ENCODE assay signal across 9 mouse cellular contexts in the genomic region with DNA sequence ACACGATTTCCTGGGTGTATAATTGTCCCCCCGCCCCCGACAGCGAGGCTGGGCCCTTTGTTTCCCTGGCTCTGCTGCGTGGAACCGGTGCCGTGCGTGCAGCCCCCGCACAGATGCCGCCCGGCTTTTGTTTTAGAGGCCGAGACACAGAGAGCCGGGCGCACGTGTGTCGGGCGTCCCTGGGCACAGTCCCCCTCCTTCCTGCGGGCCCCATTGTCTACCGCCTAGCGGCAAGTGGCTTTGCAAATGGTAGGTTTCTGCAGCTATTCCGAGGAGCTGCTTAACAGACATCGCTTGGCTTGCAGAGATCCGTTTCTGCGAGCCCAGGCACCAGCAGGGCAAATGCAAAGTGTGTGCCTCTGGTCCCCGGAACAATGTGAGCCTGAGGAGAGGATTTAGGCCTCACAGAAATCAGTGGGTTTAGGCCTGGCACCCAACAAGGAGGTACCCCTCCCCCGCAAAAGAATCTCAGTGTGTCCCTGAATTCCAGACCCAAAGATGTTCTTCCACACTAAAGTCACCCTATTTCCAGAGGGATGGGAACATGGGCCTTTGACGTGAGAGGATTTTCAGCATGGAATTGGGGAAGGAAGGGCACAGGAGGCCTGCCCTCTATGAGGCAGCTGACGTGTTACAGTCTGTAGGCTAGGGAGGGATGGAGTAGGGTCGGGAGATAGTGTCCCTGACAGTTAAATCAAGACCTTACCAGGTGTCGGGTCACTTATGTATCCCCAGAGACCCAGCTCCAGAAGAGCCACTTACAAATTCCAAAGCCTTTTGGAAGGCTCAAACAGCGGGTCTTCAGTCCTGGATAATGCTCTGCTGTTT. TPM values are rescaled to one million over a fixed set of nuclear protein-coding genes. Genes with fewer than 3 reads are reported as not detected.
DNase-seq lines count a peak whose midpoint lies in the region; ATAC-seq and TF ChIP-seq lines count a peak whose summit lies in the region.
"Had no signal": no experiment of that assay in that cellular context is flagged by ENCODE, and none has a peak within 500 bp of the region (broad histone marks: within the 10 kb centered on the region; RNA-seq: fewer than 3 reads in every experiment).

No protein-coding gene starts in this region.

- no peaks in the 10 kb centered on the region for H3K27me3 ChIP-seq in kidney, postnatal 0 days (ENCODE audit: insufficient read depth, low read length)
- H3K27me3 ChIP-seq in embryonic facial prominence, embryonic 10.5 days (replicated peaks; ENCODE audit: low read depth, poor library complexity, severe bottlenecking), result peaks cover 38% of the 10 kb centered on the region
- H3K27me3 ChIP-seq in limb, embryonic 11.5 days (ENCODE audit: control insufficient read depth, insufficient read depth, low read length), result no peaks in the 10 kb centered on the region
- no peaks in the 10 kb centered on the region for H3K27me3 ChIP-seq in neural tube, embryonic 11.5 days (ENCODE audit: control insufficient read depth, insufficient read depth, low read length)

- no peak for TF ChIP-seq CTCF in kidney, postnatal 0 days (IDR thresholded peaks at IDR 0.05; ENCODE audit: low read depth)

- H3K27ac ChIP-seq in kidney, postnatal 0 days, result no peak overlapping the region
- H3K27ac ChIP-seq in embryonic facial prominence, embryonic 10.5 days (replicated peaks), result peak overlapping the region; percentile 90
- H3K27ac ChIP-seq in limb, embryonic 11.5 days (replicated peaks; ENCODE audit: low read depth, low read length), result no peak overlapping the region
- no peak overlapping the region; the same call in 1 of the 2 replicates for H3K27ac ChIP-seq in neural tube, embryonic 11.5 days (ENCODE audit: low read depth, low read length)

- no peaks in the 10 kb centered on the region for H3K9me3 ChIP-seq in kidney, postnatal 0 days (replicated peaks; ENCODE audit: low read length)
- H3K9me3 ChIP-seq in embryonic facial prominence, embryonic 10.5 days, result no peaks in the 10 kb centered on the region
- no peaks in the 10 kb centered on the region for H3K9me3 ChIP-seq in limb, embryonic 11.5 days (ENCODE audit: control insufficient read depth, low read length)
- H3K9me3 ChIP-seq in neural tube, embryonic 11.5 days (ENCODE audit: control insufficient read depth, low read length), result no peaks in the 10 kb centered on the region

- H3K4me1 ChIP-seq in kidney, postnatal 0 days (replicated peaks; ENCODE audit: insufficient read depth, low read length), result 0 out of 2 replicates have a peak, but pooled peaks cover 4% of the 10 kb centered on the region
- H3K4me1 ChIP-seq in embryonic facial prominence, embryonic 10.5 days, result peaks cover 13% of the 10 kb centered on the region
- H3K4me1 ChIP-seq in limb, embryonic 11.5 days (ENCODE audit: control insufficient read depth, insufficient read depth, low read length), result peaks cover 2% of the 10 kb centered on the region; the same call in 1 of the 2 replicates
- H3K4me1 ChIP-seq in neural tube, embryonic 11.5 days (ENCODE audit: control insufficient read depth, insufficient read depth, low read length), result peaks cover 7% of the 10 kb centered on the region; the same call in 1 of the 2 replicates

- H3K4me2 ChIP-seq in kidney, postnatal 0 days (ENCODE audit: low read length), result peak overlapping the region; percentile 52
- H3K4me2 ChIP-seq in limb, embryonic 11.5 days (ENCODE audit: low read depth, severe bottlenecking), result peak overlapping the region; percentile 38
- peak overlapping the region; percentile 39 for H3K4me2 ChIP-seq in neural tube, embryonic 11.5 days (ENCODE audit: low read depth)

- H3K36me3 ChIP-seq in kidney, postnatal 0 days (ENCODE audit: insufficient read depth, low read length), result no peaks in the 10 kb centered on the region
- H3K36me3 ChIP-seq in embryonic facial prominence, embryonic 10.5 days (replicated peaks), result no peaks in the 10 kb centered on the region
- H3K36me3 ChIP-seq in limb, embryonic 11.5 days (ENCODE audit: control insufficient read depth, insufficient read depth, low read length), result no peaks in the 10 kb centered on the region
- no peaks in the 10 kb centered on the region for H3K36me3 ChIP-seq in neural tube, embryonic 11.5 days (ENCODE audit: control insufficient read depth, insufficient read depth, low read length)

- WGBS in kidney, postnatal 0 days, result 17% methylated on average over 31 of the region's 31 CpGs
- WGBS in embryonic facial prominence, embryonic 10.5 days, result 10% methylated on average over 31 of the region's 31 CpGs
- 16% methylated on average over 31 of the region's 31 CpGs for WGBS in limb, embryonic 11.5 days
- 10% methylated on average over 31 of the region's 31 CpGs for whole genome bisulfite sequencing in neural tube, embryonic 11.5 days

- peak overlapping the region; percentile 38 for H3K9ac ChIP-seq in kidney, postnatal 0 days (ENCODE audit: low read depth, low read length)
- peak overlapping the region; percentile 69 for H3K9ac ChIP-seq in limb, embryonic 11.5 days (ENCODE audit: low read length)
- peak overlapping the region; percentile 68 for H3K9ac ChIP-seq in neural tube, embryonic 11.5 days (ENCODE audit: low read length)

- DNase-seq in kidney, postnatal 0 days (ENCODE audit: low spot score), result peak; percentile 36
- DNase-seq in kidney, adult 8-10 months, result no peak
- peak; percentile 68 for DNase-seq in embryonic facial prominence, embryonic 10.5 days (ENCODE audit: low spot score)
- DNase-seq in limb, embryonic 11.5 days (ENCODE audit: low spot score), result peak; percentile 68
- DNase-seq in neural tube, embryonic 11.5 days (ENCODE audit: low spot score), result peak; percentile 70
- DNase-seq in B cell, adult 2 months, result no peak
- DNase-seq in cerebellum, adult 18-20 months, result no peak

- peak overlapping the region; percentile 17; the same call in 1 of the 2 replicates for H3K4me3 ChIP-seq in kidney, postnatal 0 days (replicated peaks; ENCODE audit: low read depth, low read length)
- H3K4me3 ChIP-seq in embryonic facial prominence, embryonic 10.5 days, result peak overlapping the region; percentile 53
- H3K4me3 ChIP-seq in limb, embryonic 11.5 days (ENCODE audit: low read depth, low read length), result peak overlapping the region; percentile 12; the same call in 1 of the 2 replicates
- H3K4me3 ChIP-seq in neural tube, embryonic 11.5 days (ENCODE audit: low read depth, low read length), result peak overlapping the region; percentile 23
- H3K4me3 ChIP-seq: megakaryocyte, embryonic 14.5 days had no signal

- no peak; the same call in 1 of the 2 replicates for ATAC-seq in kidney, postnatal 0 days (replicated peaks; ENCODE audit: low FRiP score, low read depth)
- peak; percentile 68 to 91 for ATAC-seq in hematopoietic stem cell, adult 5-6 weeks (replicated peaks in 1 of 2; ENCODE audit: insufficient read depth in 1 of 2, low FRiP score in 2 of 2, low TSS enrichment in 1 of 2, low read depth in 1 of 2, poor library complexity in 2 of 2, severe bottlenecking in 2 of 2)
- peak; percentile 80 for ATAC-seq in limb, embryonic 11.5 days (ENCODE audit: insufficient number of reproducible peaks, low FRiP score, low TSS enrichment, low read depth)
- peak; percentile 86 for ATAC-seq in neural tube, embryonic 11.5 days (ENCODE audit: insufficient read depth, low FRiP score, low TSS enrichment)

RNA-seq across cellular contexts. Expression of gene 1600014C10Rik, which starts 8.5 kb away (rescaled TPM):
- polyA plus RNA-seq in kidney, postnatal 0 days (2015; fragmentation: Nextera tagmentation; extraction: Ambion mirVana), result 18.5 and 20.9 TPM in 2 replicates
- polyA plus RNA-seq in embryonic facial prominence, embryonic 10.5 days (2016; fragmentation: Nextera tagmentation; extraction: Ambion mirVana), result 15.5 and 17.4 TPM in 2 replicates
- 17.9 and 20.1 TPM in 2 replicates for total RNA-seq in hematopoietic stem cell, adult 5-6 weeks (2017)
- polyA plus RNA-seq in limb, embryonic 11.5 days (2014; fragmentation: Nextera tagmentation; extraction: Ambion mirVana), result 14.0 and 14.4 TPM in 2 replicates
- 17.0 and 18.3 TPM in 2 replicates for polyA plus RNA-seq in neural tube, embryonic 11.5 days (2014; fragmentation: Nextera tagmentation; extraction: Ambion mirVana)

RNA-seq across cellular contexts. Expression of gene Plekhf1, which starts 53.3 kb away (rescaled TPM):
- 4.8 and 5.0 TPM in 2 replicates for polyA plus RNA-seq in kidney, postnatal 0 days (2015; fragmentation: Nextera tagmentation; extraction: Ambion mirVana)
- polyA plus RNA-seq in embryonic facial prominence, embryonic 10.5 days (2016; fragmentation: Nextera tagmentation; extraction: Ambion mirVana), result 3.0 and 3.3 TPM in 2 replicates
- total RNA-seq in hematopoietic stem cell, adult 5-6 weeks (2017), result 0.69 and 1.4 TPM in 2 replicates
- polyA plus RNA-seq in limb, embryonic 11.5 days (2014; fragmentation: Nextera tagmentation; extraction: Ambion mirVana), result 4.1 and 4.2 TPM in 2 replicates
- 1.9 and 2.1 TPM in 2 replicates for polyA plus RNA-seq in neural tube, embryonic 11.5 days (2014; fragmentation: Nextera tagmentation; extraction: Ambion mirVana)

Comparison
In these comparisons a context has a peak if more than half of its experiments do, and no peak if none do; other contexts are left out.
1. DNase-seq: peak in kidney, postnatal 0 days (single experiment), embryonic facial prominence, embryonic 10.5 days (single experiment), limb, embryonic 11.5 days (single experiment) and neural tube, embryonic 11.5 days (single experiment); none in kidney, adult 8-10 months (0 of 2), B cell, adult 2 months (0 of 2) and cerebellum, adult 18-20 months (0 of 2).
2. Peak in every context shown above with its lines, with median percentiles within 50 percentile points of each other: H3K4me2 ChIP-seq, H3K4me3 ChIP-seq and H3K9ac ChIP-seq.